Mouse (Mus musculus): ENCODE measurements around the gene Ephb1.

DNA sequence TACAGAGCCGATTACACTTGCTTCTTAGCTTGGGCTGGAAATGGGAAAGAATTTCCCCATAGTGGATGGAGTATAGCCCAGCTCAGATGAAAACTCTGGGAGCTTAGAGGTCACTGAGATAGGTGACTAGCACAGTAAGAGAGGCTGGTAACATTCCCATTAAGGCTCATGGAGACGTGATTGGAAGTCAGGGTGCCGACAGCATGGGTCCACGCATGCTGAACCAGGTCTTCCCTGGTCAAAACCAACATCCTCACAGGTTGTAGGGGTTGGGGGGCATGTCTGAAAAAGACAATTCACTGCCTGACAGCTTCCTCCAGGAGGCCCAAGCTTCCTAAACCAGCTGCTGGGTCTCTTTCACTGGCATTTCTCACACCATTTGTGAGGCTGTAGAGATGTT lies 445.0 kb downstream of the Ephb1 start:
- TF ChIP-seq CTCF (conservative IDR thresholded peaks at IDR 0.05; ENCODE audit: low read length): no peak
- no peak for TF ChIP-seq NANOG (IDR thresholded peaks at IDR 0.05; ENCODE audit: borderline replicate concordance, low read length)

Measured in E14TG2a.4 (cell line).